Mouse (Mus musculus) liver, adult 2 months (tissue): ENCODE results near the gene Fam50a. TPM values are rescaled to one million over a fixed set of nuclear protein-coding genes. Genes with fewer than 3 reads are reported as not detected.
"Not testable (repeated sequence)": the region's sequence is repeated elsewhere in the genome, so short reads cannot be mapped to it uniquely, and the experiment has no call there.

Experiments used
- DNase-seq: peaks from one replicate; pipeline ENCODE4 v3.0.0-alpha.2; 2011; ENCODE audit warnings: low read depth, low spot score; ENCODE audit errors: extremely low read depth
- H3K27ac ChIP-seq: fragments of 200-500 bp; replicated peaks from 2 replicates; pipeline ENCODE4 v1.5.1; 2012; ENCODE audit warnings: low read depth, mild to moderate bottlenecking, control low read depth, inconsistent platforms, low read length; ENCODE audit not compliant: insufficient read depth
- H3K27me3 ChIP-seq: fragments of 200-500 bp; 2 replicates; pipeline ENCODE4 v1.6.1; 2012; ENCODE audit warnings: mild to moderate bottlenecking, moderate library complexity, low read length, inconsistent platforms; ENCODE audit not compliant: control insufficient read depth, insufficient read depth
- H3K36me3 ChIP-seq: fragments of 200-500 bp; 2 replicates; pipeline ENCODE4 v1.6.1; 2012; ENCODE audit warnings: low read length, inconsistent platforms; ENCODE audit not compliant: control insufficient read depth, insufficient read depth
- H3K4me1 ChIP-seq: fragments of 200-500 bp; 2 replicates; pipeline ENCODE4 v1.6.1; 2011; ENCODE audit warnings: low read length; ENCODE audit not compliant: control insufficient read depth, insufficient read depth
- H3K4me3 ChIP-seq: fragments of 200-500 bp; 2 replicates; pipeline ENCODE4 v1.5.1; 2011; ENCODE audit warnings: low read depth, mild to moderate bottlenecking, control low read depth, low read length, moderate library complexity; ENCODE audit not compliant: insufficient read depth
- H3K79me2 ChIP-seq: fragments of 200-500 bp; 2 replicates; pipeline ENCODE4 v1.6.1; 2012; ENCODE audit warnings: inconsistent platforms, mild to moderate bottlenecking, low read length, moderate library complexity; ENCODE audit not compliant: control insufficient read depth, insufficient read depth
- H3K9ac ChIP-seq: fragments of 200-500 bp; 2 replicates; pipeline ENCODE4 v1.6.1; 2012; ENCODE audit warnings: low read depth, mild to moderate bottlenecking, control low read depth, inconsistent platforms, low read length
- CTCF ChIP-seq: fragments of 200-500 bp; IDR thresholded peaks from 2 replicates; pipeline ENCODE4 v1.5.1; 2011; ENCODE audit warnings: low read depth, low read length, control low read depth
- POLR2A ChIP-seq: fragments of 200-500 bp; IDR thresholded peaks from 2 replicates; pipeline ENCODE4 v1.6.1; 2011; ENCODE audit warnings: low read length, control low read depth; ENCODE audit not compliant: insufficient read depth; ENCODE audit errors: extremely low read depth
- WGBS: fragments of 180-500 bp; shearing (Covaris S2); methylation state at CpG from one replicate; pipeline ENCODE4 v1.1.7; 2018; 5-methylcytosine and 5-hydroxymethylcytosine counted together
- polyA plus RNA-seq: library from polyadenylated mRNA; depleted of rRNA; stranded (reverse); fragments of >200 nt; gene quantifications from 2 replicates; pipeline ENCODE4 v1.2.3, GENCODE M21; 2012; rRNA removed
- total RNA-seq: library from RNA; depleted of rRNA; stranded (reverse); fragments of >200 nt; gene quantifications from 2 replicates; pipeline ENCODE4 v1.2.3, GENCODE M21; 2014; rRNA removed

The Fam50a gene
- total and polyA plus RNA-seq, 2 experiments = 6.3 to 8.1 TPM

GRCm38 (mm10) chrX:74353467-74353770, 40.6 kb downstream of the Fam50a start, which contains the start of gene Lage3:
TSS of gene Lage3 (minus strand) at chrX:74353618.
- H3K27me3 ChIP-seq = no peaks in the 10 kb centered on the region
- 0 out of 2 replicates have a peak within 1 kb of the TSS, but pooled peaks have one; percentile 2 for H3K27ac ChIP-seq
- H3K4me1 ChIP-seq = peaks cover 4% of the 10 kb centered on the region; the same call in 1 of the 2 replicates
- H3K4me3 ChIP-seq = peak within 1 kb of the TSS; percentile 56
- WGBS = 0% methylated on average over 7 of the region's 22 CpGs
- no peaks in the 10 kb centered on the region for H3K36me3 ChIP-seq
- H3K9ac ChIP-seq = peak within 1 kb of the TSS; percentile 37
- peak; percentile 50 for DNase-seq
- H3K79me2 ChIP-seq = no peaks in the 10 kb centered on the region
- TF ChIP-seq POLR2A (peak; percentile 67), CTCF (no peak)

- WGBS = 85% methylated on average over 3 of the region's 3 CpGs
- not testable (repeated sequence) for H3K4me1 ChIP-seq, DNase-seq, H3K79me2 ChIP-seq, H3K36me3 ChIP-seq, H3K27me3 ChIP-seq, H3K27ac ChIP-seq, H3K9ac ChIP-seq, H3K4me3 ChIP-seq
Observed at GRCm38 (mm10) chrX:74357069-74357468, 44.2 kb downstream of the Fam50a start.

- 48% methylated on average over 11 of the region's 11 CpGs for WGBS
- no peak for DNase-seq
- no peaks in the 10 kb centered on the region for H3K36me3 ChIP-seq
- no peak for TF ChIP-seq CTCF
- TF ChIP-seq POLR2A = no peak
- H3K79me2 ChIP-seq = no peaks in the 10 kb centered on the region
- no peak overlapping the region for H3K27ac ChIP-seq
- H3K27me3 ChIP-seq = no peaks in the 10 kb centered on the region
- H3K9ac ChIP-seq = no peak overlapping the region
- no peaks in the 10 kb centered on the region for H3K4me1 ChIP-seq
- no peak overlapping the region for H3K4me3 ChIP-seq
Observed at GRCm38 (mm10) chrX:74359171-74359570, 46.3 kb downstream of the Fam50a start.

- Histone ChIP-seq H3K79me2 (no peaks in the 10 kb centered on the region), H3K9ac (peak overlapping the region; percentile 78), H3K27me3 (no peaks in the 10 kb centered on the region), H3K4me3 (peak overlapping the region; percentile 80), H3K27ac (peak overlapping the region; percentile 51; the same call in 1 of the 2 replicates), H3K36me3 (peaks cover 6% of the 10 kb centered on the region; the same call in 1 of the 2 replicates), H3K4me1 (peaks cover 10% of the 10 kb centered on the region)
- no peak for TF ChIP-seq POLR2A
- no peak for TF ChIP-seq CTCF
- 42% methylated on average over 10 of the region's 10 CpGs for WGBS
- DNase-seq = no peak
Observed at GRCm38 (mm10) chrX:74367512-74367911, 54.7 kb downstream of the Fam50a start.

GRCm38 (mm10) chrX:74368209-74368909, 55.5 kb downstream of the Fam50a start:
- H3K79me2 ChIP-seq = no peaks in the 10 kb centered on the region
- WGBS = under 1% methylated on average over 39 of the region's 49 CpGs
- DNase-seq = peak; percentile 61
- H3K27ac ChIP-seq = peak overlapping the region; percentile 51
- H3K4me1 ChIP-seq = peaks cover 10% of the 10 kb centered on the region
- no peak; the same call in 1 of the 2 replicates for TF ChIP-seq POLR2A
- TF ChIP-seq CTCF = no peak
- H3K36me3 ChIP-seq = peaks cover 6% of the 10 kb centered on the region; the same call in 1 of the 2 replicates
- peak overlapping the region; percentile 78 for H3K9ac ChIP-seq
- H3K27me3 ChIP-seq = no peaks in the 10 kb centered on the region
- peak overlapping the region; percentile 80 for H3K4me3 ChIP-seq

Other genes starting within 250 kb of the Fam50a start
- not detected in 2 replicates for gene Opn1mw, start 185.6 kb upstream of the Fam50a start, total RNA-seq
- gene Opn1mw, start 185.6 kb upstream of the Fam50a start, polyA plus RNA-seq = not detected in 2 replicates
- gene Mecp2, start 177.7 kb upstream of the Fam50a start, total RNA-seq = 5.4 and 5.8 TPM in 2 replicates
- gene Mecp2, start 177.7 kb upstream of the Fam50a start, polyA plus RNA-seq = 1.9 and 2.0 TPM in 2 replicates
- gene Tex28, start 145.2 kb upstream of the Fam50a start, total RNA-seq = not detected in 2 replicates
- not detected in 2 replicates for gene Tex28, start 145.2 kb upstream of the Fam50a start, polyA plus RNA-seq
- under 0.01 TPM in 1 of 2 replicates, not detected in the other for gene Tktl1, start 135.8 kb upstream of the Fam50a start, total RNA-seq
- not detected in 2 replicates for gene Tktl1, start 135.8 kb upstream of the Fam50a start, polyA plus RNA-seq
- 34.8 and 47.3 TPM in 2 replicates for gene Flna, start 63.2 kb upstream of the Fam50a start, total RNA-seq
- 14.9 and 24.4 TPM in 2 replicates for gene Flna, start 63.2 kb upstream of the Fam50a start, polyA plus RNA-seq
- 10.2 and 10.3 TPM in 2 replicates for gene Emd, start 58.3 kb upstream of the Fam50a start, total RNA-seq
- gene Emd, start 58.3 kb upstream of the Fam50a start, polyA plus RNA-seq = 32.4 and 38.8 TPM in 2 replicates
- gene Rpl10, start 42.2 kb upstream of the Fam50a start, total RNA-seq = 1,181 and 1,274 TPM in 2 replicates
- gene Rpl10, start 42.2 kb upstream of the Fam50a start, polyA plus RNA-seq = 968 and 1,030 TPM in 2 replicates
- gene Taz, start 31.1 kb upstream of the Fam50a start, total RNA-seq = 29.7 and 37.2 TPM in 2 replicates
- 48.8 and 53.9 TPM in 2 replicates for gene Taz, start 31.1 kb upstream of the Fam50a start, polyA plus RNA-seq
- 3.5 and 6.1 TPM in 2 replicates for gene Dnase1l1, start 30.7 kb upstream of the Fam50a start, total RNA-seq
- gene Dnase1l1, start 30.7 kb upstream of the Fam50a start, polyA plus RNA-seq = 4.9 and 5.5 TPM in 2 replicates
- gene Atp6ap1, start 15.9 kb upstream of the Fam50a start, total RNA-seq = 53.1 and 67.8 TPM in 2 replicates
- 150 and 152 TPM in 2 replicates for gene Atp6ap1, start 15.9 kb upstream of the Fam50a start, polyA plus RNA-seq
- 54.7 and 55.5 TPM in 2 replicates for gene Gdi1, start 8.0 kb upstream of the Fam50a start, total RNA-seq
- gene Gdi1, start 8.0 kb upstream of the Fam50a start, polyA plus RNA-seq = 43.6 and 72.5 TPM in 2 replicates
- gene Plxna3, start 16.0 kb downstream of the Fam50a start, total RNA-seq = 0.34 and 0.46 TPM in 2 replicates
- 0.95 and 1.8 TPM in 2 replicates for gene Plxna3, start 16.0 kb downstream of the Fam50a start, polyA plus RNA-seq
- 28.7 and 32.2 TPM in 2 replicates for gene Lage3, start 40.6 kb downstream of the Fam50a start, total RNA-seq
- gene Lage3, start 40.6 kb downstream of the Fam50a start, polyA plus RNA-seq = 35.3 and 38.2 TPM in 2 replicates
- 14.0 and 17.0 TPM in 2 replicates for gene Ubl4a, start 60.2 kb downstream of the Fam50a start, total RNA-seq
- 29.2 and 33.6 TPM in 2 replicates for gene Ubl4a, start 60.2 kb downstream of the Fam50a start, polyA plus RNA-seq
- 2.8 and 3.2 TPM in 2 replicates for gene Slc10a3, start 60.3 kb downstream of the Fam50a start, total RNA-seq
- gene Slc10a3, start 60.3 kb downstream of the Fam50a start, polyA plus RNA-seq = 6.3 and 8.4 TPM in 2 replicates
- gene Fam3a, start 80.2 kb downstream of the Fam50a start, total RNA-seq = 5.8 and 8.1 TPM in 2 replicates
- 22.7 and 24.1 TPM in 2 replicates for gene Fam3a, start 80.2 kb downstream of the Fam50a start, polyA plus RNA-seq
- gene Ikbkg, start 80.3 kb downstream of the Fam50a start, total RNA-seq = 50.5 and 68.5 TPM in 2 replicates
- 24.3 and 32.8 TPM in 2 replicates for gene Ikbkg, start 80.3 kb downstream of the Fam50a start, polyA plus RNA-seq
- gene G6pdx, start 116.2 kb downstream of the Fam50a start, total RNA-seq = 3.2 and 4.0 TPM in 2 replicates
- gene G6pdx, start 116.2 kb downstream of the Fam50a start, polyA plus RNA-seq = 2.0 and 3.8 TPM in 2 replicates
- gene Gm6880, start 168.4 kb downstream of the Fam50a start, total RNA-seq = not detected in 2 replicates
- not detected in 2 replicates for gene Gm6880, start 168.4 kb downstream of the Fam50a start, polyA plus RNA-seq